Mouse (Mus musculus) MEL (cell line): ENCODE data around the gene C1qtnf1.

Experiments used
- CTCF ChIP-seq, 3 experiments: IDR thresholded peaks in 2 of 3; conservative IDR thresholded peaks in 1 of 3; 2 replicates each; pipeline ENCODE4 v1.5.1; 2011 to 2012; ENCODE audit warnings: low read length in 3 of 3, low read depth in 2 of 3, mild to moderate bottlenecking in 2 of 3, improper control_type of control experiment in 1 of 3, inconsistent platforms in 1 of 3, mixed read lengths in 1 of 3, moderate library complexity in 1 of 3; ENCODE audit not compliant: control insufficient read depth in 1 of 3, insufficient read depth in 1 of 3, poor library complexity in 1 of 3, severe bottlenecking in 1 of 3
- GATA1 ChIP-seq: IDR thresholded peaks from 2 replicates; pipeline ENCODE4 v1.6.1; 2011; ENCODE audit warnings: low read depth, low read length, improper control_type of control experiment
- SIN3A ChIP-seq: IDR thresholded peaks from 2 replicates; pipeline ENCODE4 v1.6.1; 2012; ENCODE audit warnings: low read length, improper control_type of control experiment, inconsistent platforms
- UBTF ChIP-seq: IDR thresholded peaks from 2 replicates; pipeline ENCODE4 v1.6.1; 2012; ENCODE audit warnings: low read depth, mild to moderate bottlenecking, inconsistent platforms, low read length, improper control_type of control experiment, moderate library complexity, borderline replicate concordance; ENCODE audit not compliant: insufficient read depth
- ZKSCAN1 ChIP-seq: IDR thresholded peaks from 2 replicates; pipeline ENCODE4 v1.6.1; 2012; ENCODE audit warnings: low read depth, mild to moderate bottlenecking, inconsistent platforms, low read length, improper control_type of control experiment, moderate library complexity

DNA sequence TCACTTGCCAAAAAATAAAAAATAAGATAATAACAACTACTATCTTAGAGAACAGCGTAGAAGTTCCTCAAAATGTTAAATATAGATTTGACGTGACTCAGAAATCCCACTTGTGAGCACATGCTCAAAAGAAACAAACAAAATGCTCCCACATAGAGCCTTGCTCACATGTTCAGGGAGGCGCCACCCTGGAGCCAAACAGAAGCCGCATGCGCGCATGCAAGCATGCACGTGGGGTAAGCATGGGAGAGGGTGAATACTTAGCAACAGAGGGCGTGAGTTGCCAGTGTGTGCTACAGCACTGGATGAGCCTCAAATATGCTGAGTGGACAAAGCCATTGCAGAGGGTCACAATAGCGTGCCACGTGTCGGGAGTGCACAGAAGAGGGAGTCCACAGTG lies 28.9 kb downstream of the C1qtnf1 start:
- TF ChIP-seq CTCF (IDR thresholded peaks at IDR 0.05 in 2 of 3, conservative IDR thresholded peaks at IDR 0.05 in 1 of 3; ENCODE audit: control insufficient read depth in 1 of 3, insufficient read depth in 1 of 3, low read depth in 2 of 3, low read length in 3 of 3, poor library complexity in 1 of 3, severe bottlenecking in 1 of 3), result no peak; a peak in 1 of 6 replicates
- no peak for TF ChIP-seq ZKSCAN1
- no peak for TF ChIP-seq UBTF
- TF ChIP-seq GATA1, result peak; percentile 72
- peak; percentile 90 for TF ChIP-seq SIN3A
